Mouse (Mus musculus) hindbrain, embryonic 13.5 days (tissue): ENCODE measurements around the gene Abhd12. TPM values are rescaled to one million over a fixed set of nuclear protein-coding genes. Genes with fewer than 3 reads are reported as not detected.
"Not testable (repeated sequence)": the region's sequence is repeated elsewhere in the genome, so short reads cannot be mapped to it uniquely, and the experiment has no call there.

ENCODE experiments used
- ATAC-seq: fragments of 200-750 bp; cut with Nextera tagmentation; 2 replicates; pipeline ENCODE4 v1.8.0; 2017; ENCODE audit warnings: moderate TSS enrichment; ENCODE audit not compliant: low FRiP score
- H3K27ac ChIP-seq: fragments of 300-500 bp; sonication (generic); 2 replicates; pipeline ENCODE4 v1.5.1; 2015; ENCODE audit warnings: inconsistent platforms, mild to moderate bottlenecking, moderate library complexity
- H3K27me3 ChIP-seq: fragments of 300-500 bp; sonication (generic); 2 replicates; pipeline ENCODE4 v1.6.1; 2015; ENCODE audit warnings: mild to moderate bottlenecking, inconsistent platforms
- H3K36me3 ChIP-seq: fragments of 300-500 bp; sonication (generic); 2 replicates; pipeline ENCODE4 v1.6.1; 2015; ENCODE audit warnings: mild to moderate bottlenecking, inconsistent platforms
- H3K4me1 ChIP-seq: fragments of 300-500 bp; sonication (generic); replicated peaks from 2 replicates; pipeline ENCODE4 v1.6.1; 2015; ENCODE audit warnings: inconsistent platforms
- H3K4me2 ChIP-seq: fragments of 300-500 bp; sonication (generic); 2 replicates; pipeline ENCODE4 v1.6.1; 2015; ENCODE audit warnings: inconsistent platforms, mild to moderate bottlenecking, moderate library complexity
- H3K4me3 ChIP-seq: fragments of 300-500 bp; sonication (generic); 2 replicates; pipeline ENCODE4 v1.5.1; 2015; ENCODE audit warnings: mild to moderate bottlenecking, inconsistent platforms
- H3K9ac ChIP-seq: fragments of 300-500 bp; sonication (generic); 2 replicates; pipeline ENCODE4 v1.6.1; 2015; ENCODE audit warnings: mild to moderate bottlenecking, inconsistent platforms
- H3K9me3 ChIP-seq: fragments of 300-500 bp; sonication (generic); 2 replicates; pipeline ENCODE4 v1.6.1; 2016; ENCODE audit warnings: inconsistent platforms
- WGBS: fragments of 180-500 bp; shearing (Covaris S2); methylation state at CpG from one replicate; pipeline ENCODE4 v1.1.7; 2015; 5-methylcytosine and 5-hydroxymethylcytosine counted together
- polyA plus RNA-seq: library from polyadenylated mRNA; unstranded; fragments of >200 nt; fragmentation: Nextera tagmentation; extraction: Ambion mirVana; gene quantifications from 2 replicates; pipeline ENCODE4 v1.2.1, GENCODE M21; 2015

The Abhd12 gene
- polyA plus RNA-seq, 1 experiment from 2014 or later, result 97.1 TPM

GRCm38 (mm10) chr2:150927038-150927720 lies 22.6 kb upstream of the Abhd12 start:
- peaks cover 37% of the 10 kb centered on the region for H3K36me3 ChIP-seq
- H3K9ac ChIP-seq, result no peak overlapping the region
- WGBS, result 93% methylated on average over 11 of the region's 11 CpGs
- no peaks in the 10 kb centered on the region for H3K27me3 ChIP-seq
- no peak overlapping the region for H3K27ac ChIP-seq
- H3K4me1 ChIP-seq, result no peaks in the 10 kb centered on the region
- no peak overlapping the region for H3K4me2 ChIP-seq
- ATAC-seq, result no peak
- no peak overlapping the region for H3K4me3 ChIP-seq
- H3K9me3 ChIP-seq, result no peaks in the 10 kb centered on the region

GRCm38 (mm10) chr2:150923505-150923904 lies 19.0 kb upstream of the Abhd12 start:
- Histone ChIP-seq H3K27ac (no peak overlapping the region), H3K9ac (no peak overlapping the region), H3K9me3 (no peaks in the 10 kb centered on the region), H3K4me2 (no peak overlapping the region), H3K36me3 (peaks cover 28% of the 10 kb centered on the region), H3K4me1 (no peaks in the 10 kb centered on the region), H3K27me3 (no peaks in the 10 kb centered on the region), H3K4me3 (no peak overlapping the region)
- 87% methylated on average over 7 of the region's 7 CpGs for WGBS
- ATAC-seq, result no peak

- ATAC-seq, result no peak
- no peak overlapping the region for H3K27ac ChIP-seq
- WGBS, result 95% methylated on average over 3 of the region's 3 CpGs
Measured at GRCm38 (mm10) chr2:150923026-150923425, 18.5 kb upstream of the Abhd12 start.

GRCm38 (mm10) chr2:150922165-150922564 lies 17.6 kb upstream of the Abhd12 start:
- H3K4me3 ChIP-seq, result no peak overlapping the region
- 89% methylated on average over 4 of the region's 4 CpGs for WGBS
- H3K4me2 ChIP-seq, result no peak overlapping the region
- ATAC-seq, result no peak
- H3K9me3 ChIP-seq, result no peaks in the 10 kb centered on the region
- no peaks in the 10 kb centered on the region for H3K27me3 ChIP-seq
- H3K9ac ChIP-seq, result no peak overlapping the region
- H3K36me3 ChIP-seq, result peaks cover 32% of the 10 kb centered on the region
- H3K4me1 ChIP-seq, result no peaks in the 10 kb centered on the region
- H3K27ac ChIP-seq, result no peak overlapping the region

More at GRCm38 (mm10) chr2:150923026-150923425, 18.5 kb upstream of the Abhd12 start:
- H3K9ac ChIP-seq, result no peak overlapping the region
- no peaks in the 10 kb centered on the region for H3K4me1 ChIP-seq
- no peak overlapping the region for H3K4me3 ChIP-seq
- H3K9me3 ChIP-seq, result no peaks in the 10 kb centered on the region
- peaks cover 32% of the 10 kb centered on the region for H3K36me3 ChIP-seq
- H3K27me3 ChIP-seq, result no peaks in the 10 kb centered on the region
- H3K4me2 ChIP-seq, result no peak overlapping the region

DNA sequence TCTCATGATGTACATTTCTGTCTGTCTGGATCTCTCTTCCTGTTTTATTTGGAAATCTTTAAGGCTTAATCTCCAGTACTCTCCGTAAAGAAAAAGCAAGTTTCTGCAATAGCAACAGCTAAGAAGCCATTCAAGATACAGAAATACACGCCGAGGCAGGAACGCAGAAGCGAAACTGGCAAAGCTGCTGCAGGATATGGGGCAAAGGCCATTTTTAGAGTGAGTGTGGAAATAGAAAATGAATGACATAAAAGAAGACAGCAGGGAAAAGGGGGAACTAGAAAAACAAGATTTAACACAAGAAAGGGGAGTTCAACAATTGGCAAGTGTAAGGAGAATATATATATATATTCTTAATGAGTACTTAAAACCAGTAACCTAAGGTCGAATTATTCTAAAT lies 17.2 kb upstream of the Abhd12 start:
- Histone ChIP-seq H3K36me3 (peaks cover 33% of the 10 kb centered on the region), H3K9ac (no peak overlapping the region), H3K27ac (no peak overlapping the region), H3K9me3 (no peaks in the 10 kb centered on the region), H3K4me2 (no peak overlapping the region), H3K4me1 (no peaks in the 10 kb centered on the region), H3K27me3 (no peaks in the 10 kb centered on the region), H3K4me3 (no peak overlapping the region)
- ATAC-seq, result no peak
- WGBS, result 94% methylated on average over 6 of the region's 6 CpGs

- Histone ChIP-seq H3K27ac (no peak overlapping the region), H3K4me1 (no peaks in the 10 kb centered on the region), H3K4me3 (no peak overlapping the region), H3K4me2 (no peak overlapping the region), H3K27me3 (no peaks in the 10 kb centered on the region), H3K36me3 (peaks cover 30% of the 10 kb centered on the region), H3K9ac (no peak overlapping the region), H3K9me3 (no peaks in the 10 kb centered on the region)
- 94% methylated on average over 3 of the region's 3 CpGs for WGBS
- ATAC-seq, result no peak
Measured at GRCm38 (mm10) chr2:150920543-150920942, 16.0 kb upstream of the Abhd12 start.

GRCm38 (mm10) chr2:150918720-150919119 lies 14.2 kb upstream of the Abhd12 start:
- no peak overlapping the region for H3K27ac ChIP-seq
- no peaks in the 10 kb centered on the region for H3K27me3 ChIP-seq
- ATAC-seq, result no peak
- H3K4me3 ChIP-seq, result no peak overlapping the region
- peaks cover 23% of the 10 kb centered on the region for H3K36me3 ChIP-seq
- no peaks in the 10 kb centered on the region for H3K4me1 ChIP-seq
- no peaks in the 10 kb centered on the region for H3K9me3 ChIP-seq
- no peak overlapping the region for H3K4me2 ChIP-seq
- no peak overlapping the region for H3K9ac ChIP-seq
- WGBS, result 96% methylated on average over 3 of the region's 3 CpGs

DNA sequence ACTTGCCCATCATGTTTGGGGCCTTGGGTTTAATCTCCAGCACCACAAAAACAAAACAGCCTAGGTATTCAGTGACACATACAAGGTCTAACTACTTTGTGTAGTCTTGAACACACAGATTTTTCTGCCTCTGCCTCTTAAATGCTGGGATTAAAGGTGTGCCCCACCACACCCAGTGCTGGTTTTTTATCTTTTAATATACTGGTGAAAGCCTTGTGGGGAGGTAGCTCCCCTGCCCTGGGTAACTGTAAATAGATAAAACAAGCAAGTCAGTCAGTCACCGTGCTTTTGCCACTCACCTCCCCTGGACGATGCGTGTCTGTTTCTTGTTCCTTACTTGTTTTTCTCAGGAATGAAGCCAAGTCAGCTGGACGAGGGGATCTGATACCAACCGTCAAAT lies 11.2 kb upstream of the Abhd12 start:
- peaks cover 16% of the 10 kb centered on the region; the same call in 1 of the 2 replicates for H3K36me3 ChIP-seq
- no peak for ATAC-seq
- H3K4me3 ChIP-seq, result no peak overlapping the region
- no peaks in the 10 kb centered on the region for H3K9me3 ChIP-seq
- H3K4me2 ChIP-seq, result no peak overlapping the region
- H3K27me3 ChIP-seq, result no peaks in the 10 kb centered on the region
- no peak overlapping the region for H3K9ac ChIP-seq
- 94% methylated on average over 5 of the region's 5 CpGs for WGBS
- H3K27ac ChIP-seq, result no peak overlapping the region
- no peaks in the 10 kb centered on the region for H3K4me1 ChIP-seq

DNA sequence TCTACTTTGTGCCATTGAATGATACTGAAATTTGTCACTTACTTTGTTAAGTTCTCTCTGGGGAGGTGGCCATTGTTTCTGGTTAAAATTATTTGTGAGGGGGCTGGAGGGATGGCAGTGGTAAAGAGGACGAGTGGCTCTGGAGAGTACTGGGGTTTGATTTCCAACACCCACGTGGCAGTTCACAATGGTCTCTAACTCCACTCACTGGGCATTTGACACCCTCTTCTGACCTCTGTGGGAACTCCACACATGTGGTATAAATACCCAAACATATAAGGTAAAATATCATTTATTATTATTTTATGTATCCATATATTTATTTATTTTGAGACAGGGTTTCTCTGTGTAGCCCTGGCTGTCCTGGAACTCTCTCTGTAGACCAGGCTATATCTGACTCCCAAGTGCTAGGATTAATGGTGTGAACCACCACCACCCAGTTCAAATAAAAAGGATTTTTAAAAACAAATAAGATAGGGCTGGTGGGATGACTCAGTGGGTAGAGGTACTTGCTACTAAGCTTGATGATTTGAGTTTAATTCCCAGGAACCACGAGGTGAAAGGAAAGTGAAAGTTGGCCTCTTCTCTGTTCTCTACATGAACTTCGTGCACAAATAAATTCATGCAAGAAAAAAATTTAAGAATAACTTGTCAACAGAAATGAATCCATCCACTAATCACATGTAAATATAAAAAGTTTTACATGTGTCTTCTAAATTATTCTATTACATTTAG lies 10.4 kb upstream of the Abhd12 start:
- Histone ChIP-seq H3K27me3 (no peaks in the 10 kb centered on the region), H3K27ac (no peak overlapping the region), H3K9ac (no peak overlapping the region), H3K4me2 (no peak overlapping the region), H3K4me3 (no peak overlapping the region), H3K4me1 (peaks cover 3% of the 10 kb centered on the region), H3K36me3 (peaks cover 16% of the 10 kb centered on the region; the same call in 1 of the 2 replicates), H3K9me3 (no peaks in the 10 kb centered on the region)
- 82% methylated on average over 4 of the region's 4 CpGs for WGBS
- ATAC-seq, result no peak

- Histone ChIP-seq H3K9me3 (no peaks in the 10 kb centered on the region), H3K36me3 (no peaks in the 10 kb centered on the region), H3K4me3 (peak overlapping the region; percentile 56), H3K27me3 (0 out of 2 replicates have a peak, but pooled peaks cover 4% of the 10 kb centered on the region), H3K4me1 (peaks cover 5% of the 10 kb centered on the region), H3K4me2 (peak overlapping the region; percentile 59), H3K27ac (no peak overlapping the region), H3K9ac (peak overlapping the region; percentile 66; the same call in 1 of the 2 replicates)
- no peak for ATAC-seq
- 50% methylated on average over 7 of the region's 10 CpGs for WGBS
Measured at GRCm38 (mm10) chr2:150910295-150910881, 5.8 kb upstream of the Abhd12 start.

GRCm38 (mm10) chr2:150909429-150910039 lies 5.0 kb upstream of the Abhd12 start:
- H3K27ac ChIP-seq, result peak overlapping the region; percentile 76
- ATAC-seq, result peak; percentile 94
- 0 out of 2 replicates have a peak, but pooled peaks cover 4% of the 10 kb centered on the region for H3K27me3 ChIP-seq
- H3K4me2 ChIP-seq, result peak overlapping the region; percentile 59
- peak overlapping the region; percentile 56 for H3K4me3 ChIP-seq
- WGBS, result under 1% methylated on average over 35 of the region's 35 CpGs
- H3K9me3 ChIP-seq, result no peaks in the 10 kb centered on the region
- H3K9ac ChIP-seq, result peak overlapping the region; percentile 66
- H3K36me3 ChIP-seq, result no peaks in the 10 kb centered on the region
- peaks cover 5% of the 10 kb centered on the region for H3K4me1 ChIP-seq

DNA sequence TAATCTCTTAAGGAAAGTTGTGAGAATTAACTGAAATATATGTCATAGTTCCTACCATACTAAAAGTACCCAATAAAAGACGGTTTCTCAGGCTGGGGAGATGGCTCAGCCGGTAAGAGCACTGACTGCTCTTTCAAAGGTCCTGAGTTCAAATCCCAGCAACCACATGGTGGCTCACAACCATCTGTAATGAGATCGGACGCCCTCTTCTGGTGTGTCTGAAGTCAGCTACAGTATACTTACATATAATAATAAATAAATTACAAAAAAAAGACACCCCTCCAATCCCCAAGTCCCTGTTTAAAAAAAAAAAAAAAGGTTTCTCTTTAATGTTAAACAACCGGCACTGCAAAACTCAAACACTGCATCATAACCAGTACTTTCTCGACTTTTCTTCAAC lies 4.3 kb upstream of the Abhd12 start:
- not testable (repeated sequence) for H3K36me3 ChIP-seq, ATAC-seq, H3K9ac ChIP-seq, H3K9me3 ChIP-seq, H3K27me3 ChIP-seq, H3K27ac ChIP-seq, H3K4me1 ChIP-seq
- H3K4me3 ChIP-seq, result peak overlapping the region; percentile 56
- WGBS, result 58% methylated on average over 6 of the region's 6 CpGs
- H3K4me2 ChIP-seq, result peak overlapping the region; percentile 59
